Mouse (Mus musculus) limb, embryonic 11.5 days (tissue): Measurements from ENCODE around the gene 4921504E06Rik. TPM values are rescaled to one million over a fixed set of nuclear protein-coding genes. Genes with fewer than 3 reads are reported as not detected.

Source experiments
- ATAC-seq: fragments of 200-750 bp; cut with Nextera tagmentation; 2 replicates; pipeline ENCODE4 v1.8.0; 2017; ENCODE audit warnings: low read depth; ENCODE audit not compliant: insufficient number of reproducible peaks, low FRiP score, low TSS enrichment
- DNase-seq: peaks from one replicate; pipeline ENCODE4 v3.0.0-alpha.2; 2015; ENCODE audit warnings: low spot score
- H3K27ac ChIP-seq: fragments of 300-500 bp; sonication (generic); replicated peaks from 2 replicates; pipeline ENCODE4 v1.5.1; 2014; ENCODE audit warnings: low read depth, mild to moderate bottlenecking, low read length
- H3K27me3 ChIP-seq: fragments of 300-500 bp; sonication (generic); 2 replicates; pipeline ENCODE4 v1.6.1; 2014; ENCODE audit warnings: mild to moderate bottlenecking, low read length, mixed read lengths; ENCODE audit not compliant: control insufficient read depth, insufficient read depth
- H3K36me3 ChIP-seq: fragments of 300-500 bp; sonication (generic); 2 replicates; pipeline ENCODE4 v1.6.1; 2014; ENCODE audit warnings: mild to moderate bottlenecking, low read length, moderate library complexity, mixed read lengths; ENCODE audit not compliant: control insufficient read depth, insufficient read depth
- H3K4me1 ChIP-seq: fragments of 300-500 bp; sonication (generic); 2 replicates; pipeline ENCODE4 v1.6.1; 2014; ENCODE audit warnings: low read length, mixed read lengths; ENCODE audit not compliant: control insufficient read depth, insufficient read depth
- H3K4me2 ChIP-seq: fragments of 300-500 bp; sonication (generic); 2 replicates; pipeline ENCODE4 v1.6.1; 2014; ENCODE audit warnings: low read depth, mild to moderate bottlenecking, moderate library complexity; ENCODE audit not compliant: severe bottlenecking
- H3K4me3 ChIP-seq: fragments of 300-500 bp; sonication (generic); 2 replicates; pipeline ENCODE4 v1.5.1; 2014; ENCODE audit warnings: low read depth, low read length
- H3K9ac ChIP-seq: fragments of 300-500 bp; sonication (generic); 2 replicates; pipeline ENCODE4 v1.6.1; 2014; ENCODE audit warnings: mild to moderate bottlenecking, low read length
- H3K9me3 ChIP-seq: fragments of 300-500 bp; sonication (generic); 2 replicates; pipeline ENCODE4 v1.6.1; 2016; ENCODE audit warnings: low read length; ENCODE audit not compliant: control insufficient read depth
- WGBS: fragments of 180-500 bp; shearing (Covaris S2); extraction: QIAGEN DNeasy Blood & Tissue Kit; methylation state at CpG from one replicate; pipeline ENCODE4 v1.1.7; 2014; 5-methylcytosine and 5-hydroxymethylcytosine counted together
- polyA plus RNA-seq: library from polyadenylated mRNA; unstranded; fragments of >200 nt; fragmentation: Nextera tagmentation; extraction: Ambion mirVana; gene quantifications from 2 replicates; pipeline ENCODE4 v1.2.1, GENCODE M21; 2014

4921504E06Rik gene
- polyA plus RNA-seq, 1 experiment from 2014 or later: not detected

DNA sequence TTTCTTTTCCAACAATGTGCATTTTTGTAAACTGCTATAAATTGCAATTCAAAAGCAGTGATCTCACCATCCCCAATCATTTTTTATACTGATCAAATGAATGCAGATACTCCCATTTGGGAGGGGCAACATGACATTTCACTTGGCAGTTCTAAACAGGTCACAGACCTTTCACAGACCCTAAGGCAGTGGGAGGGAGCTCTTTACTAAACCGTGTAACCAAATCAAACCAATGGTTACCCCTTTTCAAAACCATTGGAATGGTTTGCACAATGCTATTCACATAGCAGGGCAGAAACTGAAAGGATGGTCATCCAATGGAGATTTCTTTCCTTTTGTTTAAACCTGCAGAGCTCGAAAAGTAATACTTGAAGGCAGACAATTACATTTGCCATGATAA, 94.9 kb downstream of the 4921504E06Rik start:
- 62% methylated on average over 2 of the region's 2 CpGs for WGBS
- H3K27me3 ChIP-seq: peaks cover 15% of the 10 kb centered on the region

DNA sequence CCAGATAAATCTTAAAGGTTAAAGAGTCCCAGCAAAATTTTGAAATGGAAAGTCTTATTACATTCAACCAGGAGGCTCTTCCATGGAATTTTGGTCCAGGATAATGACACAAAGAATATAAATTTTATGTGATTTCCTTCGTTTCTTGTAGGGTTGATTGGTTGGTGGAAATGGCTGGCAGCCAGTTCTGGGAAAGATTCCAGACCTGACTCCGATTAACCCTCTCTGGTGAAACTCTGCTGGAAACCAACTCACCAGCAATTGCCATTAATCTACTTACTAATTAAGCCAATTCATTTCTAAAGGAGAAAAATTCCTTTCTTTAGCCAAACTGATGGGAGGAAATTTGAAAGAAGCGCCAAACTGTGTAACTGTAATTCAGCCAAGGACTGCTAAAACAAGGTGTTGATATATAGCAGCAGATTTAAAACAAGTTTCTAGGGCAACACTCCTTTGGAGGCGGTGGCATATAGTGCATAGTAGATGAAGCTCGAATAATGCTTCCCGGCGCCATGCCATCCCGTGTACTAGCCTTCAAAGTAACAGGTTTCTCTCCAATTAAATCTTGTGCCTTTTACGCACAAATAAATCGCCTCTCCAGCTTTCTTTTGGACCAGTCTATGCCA, 97.7 kb downstream of the 4921504E06Rik start:
- Histone ChIP-seq H3K4me2 (no peak overlapping the region), H3K27me3 (peaks cover 43% of the 10 kb centered on the region), H3K4me3 (no peak overlapping the region), H3K27ac (no peak overlapping the region), H3K36me3 (no peaks in the 10 kb centered on the region), H3K9me3 (no peaks in the 10 kb centered on the region), H3K9ac (no peak overlapping the region), H3K4me1 (peaks cover 9% of the 10 kb centered on the region; the same call in 1 of the 2 replicates)
- ATAC-seq (no peak), DNase-seq (no peak)
- WGBS: 5% methylated on average over 10 of the region's 10 CpGs

More for the DNA sequence above, 94.9 kb downstream of the 4921504E06Rik start:
- Histone ChIP-seq H3K27ac (no peak overlapping the region), H3K4me2 (no peak overlapping the region), H3K9ac (no peak overlapping the region), H3K4me3 (no peak overlapping the region), H3K9me3 (no peaks in the 10 kb centered on the region), H3K4me1 (peaks cover 9% of the 10 kb centered on the region; the same call in 1 of the 2 replicates), H3K36me3 (no peaks in the 10 kb centered on the region)
- no peak for DNase-seq
- ATAC-seq: no peak

- H3K27ac ChIP-seq: no peak overlapping the region
- peaks cover 50% of the 10 kb centered on the region for H3K27me3 ChIP-seq
- WGBS: 3% methylated on average over 5 of the region's 5 CpGs
- peak; percentile 32 for DNase-seq
- H3K36me3 ChIP-seq: no peaks in the 10 kb centered on the region
- ATAC-seq: no peak
- H3K4me3 ChIP-seq: no peak overlapping the region
- H3K4me2 ChIP-seq: no peak overlapping the region
- H3K4me1 ChIP-seq: peaks cover 9% of the 10 kb centered on the region; the same call in 1 of the 2 replicates
- no peak overlapping the region for H3K9ac ChIP-seq
- no peaks in the 10 kb centered on the region for H3K9me3 ChIP-seq
Measured at GRCm38 (mm10) chr2:19455228-19455627, 98.5 kb downstream of the 4921504E06Rik start.

GRCm38 (mm10) chr2:19452531-19453055, 101.1 kb downstream of the 4921504E06Rik start:
- Histone ChIP-seq H3K9me3 (no peaks in the 10 kb centered on the region), H3K27ac (no peak overlapping the region), H3K27me3 (peaks cover 73% of the 10 kb centered on the region), H3K4me2 (peak overlapping the region; percentile 23; the same call in 1 of the 2 replicates), H3K36me3 (no peaks in the 10 kb centered on the region), H3K9ac (no peak overlapping the region), H3K4me1 (peaks cover 13% of the 10 kb centered on the region; the same call in 1 of the 2 replicates), H3K4me3 (0 out of 2 replicates have a peak overlapping the region, but pooled peaks have one; percentile 5)
- DNase-seq: no peak
- under 1% methylated on average over 19 of the region's 19 CpGs for WGBS
- no peak for ATAC-seq

- 22% methylated on average over 4 of the region's 4 CpGs for WGBS
- Histone ChIP-seq H3K4me1 (peaks cover 12% of the 10 kb centered on the region; the same call in 1 of the 2 replicates), H3K27me3 (peaks cover 95% of the 10 kb centered on the region), H3K36me3 (no peaks in the 10 kb centered on the region), H3K4me2 (no peak overlapping the region), H3K27ac (no peak overlapping the region), H3K9me3 (no peaks in the 10 kb centered on the region), H3K9ac (no peak overlapping the region), H3K4me3 (no peak overlapping the region)
- DNase-seq: no peak
- no peak for ATAC-seq
Measured at GRCm38 (mm10) chr2:19449308-19449707, 104.4 kb downstream of the 4921504E06Rik start.

DNA sequence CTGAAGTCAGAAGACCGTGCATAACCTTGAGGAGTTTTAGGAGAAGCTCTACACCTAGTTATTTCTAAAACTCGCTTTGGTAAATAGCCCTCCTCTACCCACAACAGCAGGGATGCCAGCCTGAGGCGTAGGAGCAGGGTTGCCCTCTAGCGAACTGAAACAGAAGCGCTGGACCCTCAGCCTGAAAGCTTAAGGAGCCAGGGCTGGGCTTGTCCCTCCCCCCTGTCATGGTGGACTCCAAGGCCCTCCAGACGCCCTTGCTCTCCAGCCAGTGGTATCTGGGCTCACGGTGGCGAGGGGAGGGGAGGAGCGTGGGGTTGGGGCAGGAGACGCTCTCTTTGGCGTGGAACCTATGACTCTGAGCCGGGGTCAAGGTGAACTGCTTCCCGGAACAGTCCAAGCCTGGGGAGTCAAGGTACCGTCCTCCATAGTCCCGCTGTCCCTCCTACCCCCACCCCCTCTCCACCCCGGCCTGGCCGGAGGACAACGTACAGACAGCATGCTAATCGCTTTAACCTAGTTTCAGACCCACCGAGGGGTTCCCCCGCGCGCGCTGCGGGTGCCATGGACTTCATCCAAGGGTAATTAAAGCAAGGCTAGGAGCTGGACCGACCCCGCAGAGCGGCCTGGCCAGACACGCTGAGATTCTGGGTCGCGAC, 105.5 kb downstream of the 4921504E06Rik start:
- no peaks in the 10 kb centered on the region for H3K36me3 ChIP-seq
- H3K9me3 ChIP-seq: no peaks in the 10 kb centered on the region
- under 1% methylated on average over 25 of the region's 31 CpGs for WGBS
- H3K4me3 ChIP-seq: peak overlapping the region; percentile 8; the same call in 1 of the 2 replicates
- no peak overlapping the region for H3K9ac ChIP-seq
- peaks cover 94% of the 10 kb centered on the region for H3K27me3 ChIP-seq
- H3K4me2 ChIP-seq: peak overlapping the region; percentile 36
- DNase-seq: peak; percentile 62
- ATAC-seq: 0 out of 2 replicates have a peak, but pooled peaks have one; percentile 45
- H3K4me1 ChIP-seq: peaks cover 12% of the 10 kb centered on the region; the same call in 1 of the 2 replicates
- H3K27ac ChIP-seq: no peak overlapping the region

DNA sequence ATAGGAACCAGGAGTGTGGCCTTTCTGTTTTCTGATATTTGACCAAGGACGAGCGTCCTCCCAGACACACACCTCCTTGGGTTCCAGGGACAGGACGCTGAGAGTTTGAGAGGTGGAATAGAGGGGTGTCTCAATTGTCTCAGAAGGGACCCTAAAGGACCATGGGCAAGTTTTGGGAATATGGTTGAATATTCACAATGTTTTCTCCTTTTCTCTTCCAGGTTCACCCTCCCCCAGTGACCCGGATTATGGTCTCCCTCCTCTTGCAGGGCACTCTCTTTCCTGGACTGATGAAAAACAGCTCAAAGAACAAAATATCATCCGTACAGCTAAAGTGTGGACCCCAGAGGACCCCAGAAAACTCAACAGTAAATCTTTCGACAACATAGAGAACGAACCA, 107.0 kb downstream of the 4921504E06Rik start:
- Histone ChIP-seq H3K9ac (no peak overlapping the region), H3K4me2 (no peak overlapping the region), H3K9me3 (no peaks in the 10 kb centered on the region), H3K27ac (no peak overlapping the region), H3K4me1 (peaks cover 12% of the 10 kb centered on the region; the same call in 1 of the 2 replicates), H3K4me3 (no peak overlapping the region), H3K27me3 (peaks cover 94% of the 10 kb centered on the region), H3K36me3 (no peaks in the 10 kb centered on the region)
- DNase-seq (no peak), ATAC-seq (no peak)
- 5% methylated on average over 7 of the region's 7 CpGs for WGBS

GRCm38 (mm10) chr2:19445871-19446501, 107.7 kb downstream of the 4921504E06Rik start:
- WGBS: under 1% methylated on average over 67 of the region's 67 CpGs
- peak overlapping the region; percentile 27 for H3K4me3 ChIP-seq
- peak; percentile 55 for DNase-seq
- H3K27me3 ChIP-seq: peaks cover 93% of the 10 kb centered on the region
- no peak for ATAC-seq
- no peak overlapping the region for H3K27ac ChIP-seq
- no peaks in the 10 kb centered on the region for H3K36me3 ChIP-seq
- H3K4me1 ChIP-seq: peaks cover 12% of the 10 kb centered on the region; the same call in 1 of the 2 replicates
- no peaks in the 10 kb centered on the region for H3K9me3 ChIP-seq
- H3K4me2 ChIP-seq: peak overlapping the region; percentile 19
- no peak overlapping the region for H3K9ac ChIP-seq
